Mouse (Mus musculus) embryonic facial prominence, embryonic 14.5 days (tissue): Measurements from ENCODE around the gene Casq2. TPM values are rescaled to one million over a fixed set of nuclear protein-coding genes. Genes with fewer than 3 reads are reported as not detected.

Experiments used
- ATAC-seq: fragments of 200-750 bp; cut with Nextera tagmentation; 2 replicates; pipeline ENCODE4 v1.8.0; 2017; ENCODE audit warnings: low read depth, moderate number of reproducible peaks, moderate TSS enrichment
- DNase-seq: peaks from one replicate; pipeline ENCODE4 v3.0.0-alpha.2; 2015; ENCODE audit warnings: low spot score
- H3K27ac ChIP-seq: fragments of 300-500 bp; sonication (generic); replicated peaks from 2 replicates; pipeline ENCODE4 v1.5.1; 2014; ENCODE audit warnings: low read depth, mild to moderate bottlenecking, low read length, moderate library complexity
- H3K27me3 ChIP-seq: fragments of 300-500 bp; sonication (generic); replicated peaks from 2 replicates; pipeline ENCODE4 v1.6.1; 2014; ENCODE audit warnings: low read length; ENCODE audit not compliant: control insufficient read depth, insufficient read depth
- H3K36me3 ChIP-seq: fragments of 300-500 bp; sonication (generic); 2 replicates; pipeline ENCODE4 v1.6.1; 2014; ENCODE audit warnings: low read length, mixed read lengths; ENCODE audit not compliant: control insufficient read depth, insufficient read depth
- H3K4me1 ChIP-seq: fragments of 300-500 bp; sonication (generic); 2 replicates; pipeline ENCODE4 v1.6.1; 2014; ENCODE audit warnings: antibody characterized with exemption, low read length; ENCODE audit not compliant: control insufficient read depth, insufficient read depth
- H3K4me2 ChIP-seq: fragments of 300-500 bp; sonication (generic); 2 replicates; pipeline ENCODE4 v1.6.1; 2014; ENCODE audit warnings: low read depth, mild to moderate bottlenecking, low read length, moderate library complexity, mixed read lengths
- H3K4me3 ChIP-seq: fragments of 300-500 bp; sonication (generic); 2 replicates; pipeline ENCODE4 v1.5.1; 2014; ENCODE audit warnings: low read depth, mild to moderate bottlenecking, low read length
- H3K9ac ChIP-seq: fragments of 300-500 bp; sonication (generic); 2 replicates; pipeline ENCODE4 v1.6.1; 2014; ENCODE audit warnings: low read depth, mild to moderate bottlenecking, low read length, moderate library complexity, mixed read lengths
- H3K9me3 ChIP-seq: fragments of 300-500 bp; sonication (generic); 2 replicates; pipeline ENCODE4 v1.6.1; 2016; ENCODE audit warnings: low read length; ENCODE audit not compliant: control insufficient read depth
- WGBS: fragments of 180-500 bp; shearing (Covaris S2); extraction: QIAGEN DNeasy Blood & Tissue Kit; methylation state at CpG from one replicate; pipeline ENCODE4 v1.1.7; 2014; 5-methylcytosine and 5-hydroxymethylcytosine counted together
- polyA plus RNA-seq: library from polyadenylated mRNA; unstranded; fragments of >200 nt; fragmentation: Nextera tagmentation; extraction: Ambion mirVana; gene quantifications from 2 replicates; pipeline ENCODE4 v1.2.1, GENCODE M21; 2014

Casq2 gene
- 128 and 199 TPM in 2 replicates for polyA plus RNA-seq

GRCm38 (mm10) chr3:102086283-102086682 lies at the start of gene Casq2:
TSS of gene Casq2 (plus strand) at chr3:102086415.
- no peak within 1 kb of the TSS for H3K4me2 ChIP-seq
- H3K27ac ChIP-seq: no peak within 1 kb of the TSS
- no peaks in the 10 kb centered on the region for H3K4me1 ChIP-seq
- H3K27me3 ChIP-seq: peaks cover 13% of the 10 kb centered on the region
- no peaks in the 10 kb centered on the region for H3K9me3 ChIP-seq
- H3K36me3 ChIP-seq: no peaks in the 10 kb centered on the region
- WGBS: 62% methylated on average over 4 of the region's 4 CpGs
- H3K4me3 ChIP-seq: no peak within 1 kb of the TSS
- H3K9ac ChIP-seq: no peak within 1 kb of the TSS
- DNase-seq (peak; percentile 16), ATAC-seq (no peak; the same call in 1 of the 2 replicates)

GRCm38 (mm10) chr3:102037806-102038205 lies 48.4 kb upstream of the Casq2 start:
- Histone ChIP-seq H3K9ac (no peak overlapping the region), H3K27ac (no peak overlapping the region), H3K4me3 (no peak overlapping the region), H3K4me2 (no peak overlapping the region), H3K27me3 (no peaks in the 10 kb centered on the region), H3K9me3 (no peaks in the 10 kb centered on the region), H3K36me3 (no peaks in the 10 kb centered on the region), H3K4me1 (no peaks in the 10 kb centered on the region)
- WGBS: 89% methylated on average over 5 of the region's 5 CpGs
- ATAC-seq: no peak
- no peak for DNase-seq

GRCm38 (mm10) chr3:102038608-102039007 lies 47.6 kb upstream of the Casq2 start:
- H3K4me1 ChIP-seq: no peaks in the 10 kb centered on the region
- ATAC-seq (no peak), DNase-seq (no peak)
- 72% methylated on average over 6 of the region's 6 CpGs for WGBS
- H3K9me3 ChIP-seq: no peaks in the 10 kb centered on the region
- no peak overlapping the region for H3K27ac ChIP-seq
- H3K4me3 ChIP-seq: no peak overlapping the region
- H3K27me3 ChIP-seq: no peaks in the 10 kb centered on the region; the same call in 1 of the 2 replicates
- H3K9ac ChIP-seq: no peak overlapping the region
- H3K4me2 ChIP-seq: no peak overlapping the region
- H3K36me3 ChIP-seq: no peaks in the 10 kb centered on the region

- no peak overlapping the region for H3K4me2 ChIP-seq
- no peak overlapping the region for H3K4me3 ChIP-seq
- H3K36me3 ChIP-seq: no peaks in the 10 kb centered on the region
- no peaks in the 10 kb centered on the region for H3K4me1 ChIP-seq
- no peaks in the 10 kb centered on the region for H3K9me3 ChIP-seq
- peak; percentile 40 for DNase-seq
- H3K9ac ChIP-seq: no peak overlapping the region
- no peaks in the 10 kb centered on the region; the same call in 1 of the 2 replicates for H3K27me3 ChIP-seq
- ATAC-seq: no peak
- no peak overlapping the region for H3K27ac ChIP-seq
- 79% methylated on average over 4 of the region's 4 CpGs for WGBS
Measured at GRCm38 (mm10) chr3:102041632-102042031, 44.6 kb upstream of the Casq2 start.

- 39% methylated on average over 3 of the region's 3 CpGs for WGBS
- Histone ChIP-seq H3K4me1 (no peaks in the 10 kb centered on the region), H3K36me3 (no peaks in the 10 kb centered on the region), H3K27ac (no peak overlapping the region), H3K27me3 (no peaks in the 10 kb centered on the region; the same call in 1 of the 2 replicates), H3K4me2 (no peak overlapping the region), H3K9ac (no peak overlapping the region), H3K9me3 (no peaks in the 10 kb centered on the region), H3K4me3 (no peak overlapping the region)
- no peak for DNase-seq
- ATAC-seq: no peak
Measured at GRCm38 (mm10) chr3:102045071-102045470, 41.1 kb upstream of the Casq2 start.

GRCm38 (mm10) chr3:102047532-102047931 lies 38.7 kb upstream of the Casq2 start:
- Histone ChIP-seq H3K9me3 (no peaks in the 10 kb centered on the region), H3K36me3 (no peaks in the 10 kb centered on the region), H3K27me3 (no peaks in the 10 kb centered on the region; the same call in 1 of the 2 replicates), H3K4me1 (no peaks in the 10 kb centered on the region), H3K27ac (no peak overlapping the region), H3K9ac (no peak overlapping the region), H3K4me2 (no peak overlapping the region), H3K4me3 (no peak overlapping the region)
- ATAC-seq (no peak), DNase-seq (no peak)
- WGBS: 91% methylated on average over 2 of the region's 2 CpGs

- ATAC-seq: no peak
- no peak overlapping the region for H3K27ac ChIP-seq
- no peaks in the 10 kb centered on the region for H3K36me3 ChIP-seq
- no peak overlapping the region for H3K9ac ChIP-seq
- no peaks in the 10 kb centered on the region for H3K9me3 ChIP-seq
- no peak overlapping the region for H3K4me3 ChIP-seq
- no peak overlapping the region for H3K4me2 ChIP-seq
- no peaks in the 10 kb centered on the region for H3K4me1 ChIP-seq
- no peaks in the 10 kb centered on the region for H3K27me3 ChIP-seq
- 76% methylated on average over 14 of the region's 14 CpGs for WGBS
- DNase-seq: no peak
Measured at GRCm38 (mm10) chr3:102049207-102050104, 36.8 kb upstream of the Casq2 start.

- no peak for DNase-seq
Measured at GRCm38 (mm10) chr3:102052036-102052435, 34.2 kb upstream of the Casq2 start.

More at GRCm38 (mm10) chr3:102052036-102052435, 34.2 kb upstream of the Casq2 start:
- no peak overlapping the region for H3K9ac ChIP-seq
- H3K4me1 ChIP-seq: no peaks in the 10 kb centered on the region
- H3K4me3 ChIP-seq: no peak overlapping the region
- H3K9me3 ChIP-seq: no peaks in the 10 kb centered on the region
- H3K27ac ChIP-seq: no peak overlapping the region
- H3K27me3 ChIP-seq: no peaks in the 10 kb centered on the region
- no peak for ATAC-seq
- WGBS: 51% methylated on average over 3 of the region's 3 CpGs
- no peaks in the 10 kb centered on the region for H3K36me3 ChIP-seq
- no peak overlapping the region for H3K4me2 ChIP-seq
